Mouse (Mus musculus) brain, embryonic 18.5 days (tissue): ENCODE results near the gene Smarca1.
A peak's percentile ranks its signal among the peaks of the same experiment; 100 is the strongest.

Source experiments
- DNase-seq: peaks from one replicate; pipeline ENCODE4 v3.0.0-alpha.2; 2012; ENCODE audit warnings: low read depth, low spot score

Gene Smarca1

GRCm38 (mm10) chrX:47892431-47893024 is at the start of gene Smarca1:
TSS of gene Smarca1 (minus strand) at chrX:47892974.
- no peak for DNase-seq

- peak; percentile 12 for DNase-seq
Observed at GRCm38 (mm10) chrX:47937740-47938139, 45.0 kb upstream of the Smarca1 start.

GRCm38 (mm10) chrX:47936885-47937284 is 44.1 kb upstream of the Smarca1 start:
- no peak for DNase-seq

GRCm38 (mm10) chrX:47934352-47934751 is 41.6 kb upstream of the Smarca1 start:
- DNase-seq = no peak

GRCm38 (mm10) chrX:47930449-47930848 is 37.7 kb upstream of the Smarca1 start:
- no peak for DNase-seq

- DNase-seq = no peak
Observed at GRCm38 (mm10) chrX:47927981-47928380, 35.2 kb upstream of the Smarca1 start.

GRCm38 (mm10) chrX:47920541-47920940 is 27.8 kb upstream of the Smarca1 start:
- DNase-seq = no peak

- no peak for DNase-seq
Observed at GRCm38 (mm10) chrX:47916831-47917230, 24.1 kb upstream of the Smarca1 start.

- no peak for DNase-seq
Observed at GRCm38 (mm10) chrX:47913543-47913938, 20.8 kb upstream of the Smarca1 start.

GRCm38 (mm10) chrX:47912904-47913542 is 20.2 kb upstream of the Smarca1 start:
- no peak for DNase-seq

- DNase-seq = no peak
Observed at GRCm38 (mm10) chrX:47912306-47912792, 19.6 kb upstream of the Smarca1 start, which contains the start of gene Ocrl. TSS of gene Ocrl (plus strand) at chrX:47912387.

GRCm38 (mm10) chrX:47891907-47892430 is 805 bp downstream of the Smarca1 start:
- DNase-seq = no peak

- DNase-seq = no peak
Observed at GRCm38 (mm10) chrX:47891243-47891906, 1.4 kb downstream of the Smarca1 start.

- DNase-seq = no peak
Observed at GRCm38 (mm10) chrX:47887401-47887800, 5.4 kb downstream of the Smarca1 start.

- DNase-seq = no peak
Observed at GRCm38 (mm10) chrX:47882813-47883212, 10.0 kb downstream of the Smarca1 start.

- DNase-seq = no peak
Observed at GRCm38 (mm10) chrX:47880052-47880451, 12.7 kb downstream of the Smarca1 start.

- DNase-seq = no peak
Observed at GRCm38 (mm10) chrX:47858544-47858943, 34.2 kb downstream of the Smarca1 start.

- no peak for DNase-seq
Observed at GRCm38 (mm10) chrX:47835835-47836195, 57.0 kb downstream of the Smarca1 start.

GRCm38 (mm10) chrX:47835098-47835834 is 57.5 kb downstream of the Smarca1 start:
- no peak for DNase-seq

- DNase-seq = no peak
Observed at GRCm38 (mm10) chrX:47833431-47833830, 59.3 kb downstream of the Smarca1 start.

- peak; percentile 34 for DNase-seq
Observed at GRCm38 (mm10) chrX:47820566-47820965, 72.2 kb downstream of the Smarca1 start.

GRCm38 (mm10) chrX:47808717-47809116 is 84.1 kb downstream of the Smarca1 start:
- DNase-seq = no peak
